Mouse (Mus musculus) right cerebral cortex, postnatal 25 days (tissue): Measurements from ENCODE around the gene Slc44a3.

ENCODE experiments used
- DNase-seq: peaks from one replicate; pipeline ENCODE4 v3.0.0; 2022

The Slc44a3 gene

DNA sequence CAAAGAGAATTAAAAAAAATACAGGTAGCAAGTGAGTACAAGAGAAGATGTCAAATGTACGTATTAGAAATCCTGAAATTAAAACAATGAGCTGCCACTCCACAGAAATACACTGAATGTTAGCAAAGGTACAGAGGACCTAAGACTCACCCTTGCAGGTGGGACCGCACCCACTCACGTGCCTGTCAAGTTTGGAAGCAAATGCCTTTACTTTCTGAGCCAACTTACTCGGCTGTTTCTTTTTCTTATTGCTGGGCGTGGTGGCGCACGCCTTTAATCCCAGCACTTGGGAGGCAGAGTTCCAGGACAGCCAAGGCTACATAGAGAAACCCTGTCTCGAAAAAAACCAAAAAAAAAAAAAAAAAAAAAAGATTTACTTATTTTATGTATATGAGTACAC is 109.8 kb downstream of the Slc44a3 start:
- no peak for DNase-seq

DNA sequence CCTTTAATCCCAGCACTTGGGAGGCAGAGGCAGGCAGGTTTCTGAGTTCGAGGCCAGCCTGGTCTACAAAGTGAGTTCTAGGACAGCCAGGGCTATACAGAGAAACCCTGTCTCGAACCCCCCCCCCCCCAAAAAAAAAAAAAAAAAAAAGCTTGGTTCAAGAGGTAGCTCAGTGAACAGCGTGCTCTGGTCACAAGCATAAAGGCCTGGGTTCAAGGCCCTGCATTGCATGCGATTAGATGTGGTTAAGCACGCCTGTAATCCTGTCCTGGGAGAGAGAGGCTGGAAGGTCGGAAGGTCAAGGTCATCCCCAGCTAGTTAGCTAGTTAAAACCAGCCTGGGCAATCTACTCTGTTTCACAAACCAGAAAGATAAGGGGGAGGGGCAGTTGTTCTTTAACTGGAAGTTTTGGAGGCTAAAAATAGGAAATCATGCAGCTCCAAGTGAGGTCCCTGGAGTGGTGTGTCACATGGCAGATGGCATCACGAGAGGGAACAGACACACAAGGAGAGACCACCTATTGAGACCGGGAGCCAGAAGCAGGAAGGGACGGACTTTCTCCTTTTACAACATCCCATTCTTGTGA is 113.3 kb downstream of the Slc44a3 start:
- no peak for DNase-seq

DNA sequence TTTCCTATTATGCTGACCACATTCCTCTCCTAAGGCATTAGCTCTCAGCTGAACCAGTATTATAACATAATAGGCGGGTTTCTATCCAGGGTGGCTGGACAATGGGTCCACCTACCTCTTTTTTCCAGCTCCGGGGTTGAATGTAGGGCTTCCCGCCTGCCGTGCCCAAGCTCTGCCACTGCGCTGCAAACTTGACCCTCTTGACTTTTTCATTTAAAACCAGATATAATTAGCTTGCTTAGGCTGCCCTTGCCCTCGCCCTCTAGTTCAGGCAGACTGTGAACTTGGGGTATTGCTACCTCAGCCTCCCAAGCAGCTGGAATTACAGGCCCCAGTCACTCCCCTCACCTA is 114.0 kb downstream of the Slc44a3 start:
- no peak for DNase-seq

DNA sequence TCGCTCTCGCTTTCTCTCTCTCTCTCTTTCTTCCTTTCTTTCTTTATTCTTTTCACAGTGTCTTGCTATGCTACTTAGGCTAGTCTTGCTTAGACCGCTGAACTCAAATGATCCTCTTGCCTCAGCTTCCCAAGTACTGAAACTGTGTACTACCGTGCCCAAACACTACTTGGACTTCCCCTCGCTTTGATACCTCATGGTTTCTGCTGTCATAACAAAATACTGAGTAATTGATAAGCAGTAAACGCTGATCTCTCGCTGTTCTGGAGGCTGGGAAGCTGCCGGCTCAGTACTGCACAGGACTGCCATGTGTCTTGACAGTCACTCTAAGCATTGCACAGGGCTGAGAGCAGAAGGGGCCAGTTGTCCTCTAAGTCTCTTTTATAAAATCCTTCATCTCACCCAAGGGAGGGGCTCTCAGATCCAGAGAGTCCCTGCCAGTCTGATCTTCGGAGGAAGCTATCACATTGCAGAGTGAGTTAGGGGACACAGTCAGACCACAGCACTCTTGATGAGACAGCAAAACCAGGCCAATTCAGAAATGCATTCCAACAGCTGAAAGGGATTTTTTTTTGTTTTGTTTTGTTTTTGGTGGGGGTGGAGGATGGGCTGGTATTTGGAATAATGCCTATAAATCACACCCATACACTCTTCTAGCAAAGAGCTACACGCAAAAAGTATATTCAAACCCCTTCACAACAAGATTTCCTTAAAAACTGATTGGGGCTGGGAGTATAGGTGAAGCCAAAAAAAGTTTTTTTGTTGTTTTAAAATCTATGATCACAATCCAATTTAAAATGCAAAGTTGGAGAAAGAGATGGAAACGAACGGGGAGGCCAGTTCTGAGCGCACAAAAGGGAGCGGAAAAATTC is 114.6 kb downstream of the Slc44a3 start:
- no peak for DNase-seq

DNA sequence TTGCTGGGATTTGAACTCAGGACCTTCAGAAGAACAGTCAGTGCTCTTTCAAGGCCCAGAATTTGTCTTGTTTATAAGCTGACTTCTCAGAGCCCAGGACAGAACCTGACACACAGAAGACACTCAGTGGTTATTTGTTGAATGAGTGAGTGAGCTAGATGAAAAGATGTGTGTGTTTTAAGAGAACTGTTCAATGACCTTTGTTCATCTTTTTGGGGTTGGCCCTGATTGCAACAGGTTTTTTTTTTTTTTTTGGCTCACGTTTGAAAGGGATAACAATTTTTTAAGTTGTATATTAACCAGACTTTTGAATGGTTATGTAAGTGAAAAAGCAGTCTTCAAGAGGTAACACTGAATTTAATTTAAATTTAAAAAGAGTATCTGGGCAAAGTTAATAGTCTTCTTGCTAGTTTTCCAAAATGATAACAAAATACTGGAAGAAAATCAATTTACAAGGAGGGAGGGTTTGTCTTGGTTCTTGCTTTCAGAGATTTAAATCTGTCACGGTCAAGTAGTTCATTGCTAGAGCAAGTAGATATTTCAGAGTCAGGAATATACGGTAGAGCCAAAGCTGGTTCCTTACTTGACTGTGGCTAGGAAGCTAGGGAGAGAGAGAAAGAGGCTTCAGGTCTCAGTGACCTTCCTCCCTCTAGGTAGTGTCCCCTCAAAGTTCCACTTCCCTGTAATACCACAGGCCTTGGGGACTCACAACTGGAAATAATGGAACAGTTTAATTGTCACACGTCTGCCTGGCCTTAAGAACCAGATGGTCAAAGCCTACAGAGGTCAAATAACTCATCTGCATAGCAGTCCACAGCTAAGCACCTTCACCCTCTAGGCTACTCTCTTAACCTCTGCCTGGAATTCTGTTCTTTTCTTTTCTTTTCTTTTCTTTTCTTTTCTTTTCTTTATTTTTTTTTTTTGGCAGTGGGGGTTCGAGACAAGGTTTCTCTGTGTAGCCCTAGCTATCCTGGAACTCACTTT is 115.7 kb downstream of the Slc44a3 start:
- DNase-seq: no peak

DNA sequence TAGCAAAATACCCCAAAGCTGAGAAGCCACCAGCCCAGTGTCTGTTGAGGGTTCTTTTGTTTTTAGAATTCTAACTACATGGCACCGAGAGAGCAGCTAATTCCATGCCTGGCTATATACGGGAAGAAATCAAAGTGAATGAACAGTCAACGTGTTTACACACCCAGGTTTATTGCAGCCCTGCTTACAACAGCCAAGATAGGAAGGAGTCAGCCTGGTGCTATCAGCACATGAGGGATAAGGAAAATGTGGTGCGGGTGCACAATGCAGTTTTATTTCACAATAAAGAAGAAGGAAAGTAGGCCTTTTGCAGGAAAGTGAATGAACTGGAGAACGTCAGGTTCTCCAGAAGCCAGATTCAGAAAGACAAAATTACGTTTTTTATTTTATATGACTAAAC is 120.8 kb downstream of the Slc44a3 start:
- DNase-seq: no peak
